Mouse (Mus musculus): ENCODE results near the gene Olfr773.
"Not testable (repeated sequence)": the region's sequence is repeated elsewhere in the genome, so short reads cannot be mapped to it uniquely, and the experiment has no call there.

Gene Olfr773

DNA sequence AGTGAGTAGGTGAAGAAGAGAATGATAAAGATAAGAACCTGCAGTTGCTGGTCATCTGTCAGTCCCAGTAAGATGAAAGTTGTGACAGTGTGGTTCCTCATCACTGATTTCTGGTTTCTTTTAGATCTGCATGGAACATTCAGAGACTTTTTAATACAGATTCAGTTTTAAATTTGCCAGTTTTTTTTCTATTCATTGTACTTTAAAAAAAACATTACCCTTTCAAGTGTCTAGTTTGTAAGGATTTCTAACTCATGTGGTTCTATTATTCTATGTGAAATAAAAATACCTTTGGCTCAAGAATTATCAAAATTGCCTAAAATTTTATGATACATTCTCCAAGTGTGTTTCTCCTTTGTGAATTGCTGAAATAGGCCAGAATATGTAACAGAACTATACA is at the start of gene Olfr773:
Olfr773 (minus strand) TSS at position 101 of the 400 bp plus-strand sequence.
- DNase-seq (ENCODE audit: low spot score in 2 of 2): not testable (repeated sequence)

DNA sequence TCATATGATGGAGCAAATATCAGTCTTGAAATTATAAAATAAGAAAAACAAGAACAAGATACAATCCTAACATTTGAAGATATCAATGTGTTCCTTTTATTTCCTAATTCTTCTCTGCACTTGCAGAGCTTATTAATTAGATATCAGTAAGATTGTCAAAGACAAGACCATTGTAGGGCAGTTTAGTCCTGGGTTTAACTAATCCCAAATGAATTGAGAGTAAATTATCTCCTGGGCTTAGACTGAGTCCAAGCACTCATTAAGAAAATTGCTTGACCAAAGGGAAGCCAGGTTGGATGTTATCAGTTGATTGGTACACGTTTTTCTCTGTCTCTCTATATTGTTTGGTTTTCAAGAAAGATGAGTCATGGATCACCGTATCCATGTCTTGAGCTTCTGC is 48.7 kb upstream of the Olfr773 start, which contains the start of gene Olfr774:
Olfr774 (plus strand) TSS at position 301 of the 400 bp plus-strand sequence.
- DNase-seq (ENCODE audit: low spot score in 2 of 2): no peak

DNA sequence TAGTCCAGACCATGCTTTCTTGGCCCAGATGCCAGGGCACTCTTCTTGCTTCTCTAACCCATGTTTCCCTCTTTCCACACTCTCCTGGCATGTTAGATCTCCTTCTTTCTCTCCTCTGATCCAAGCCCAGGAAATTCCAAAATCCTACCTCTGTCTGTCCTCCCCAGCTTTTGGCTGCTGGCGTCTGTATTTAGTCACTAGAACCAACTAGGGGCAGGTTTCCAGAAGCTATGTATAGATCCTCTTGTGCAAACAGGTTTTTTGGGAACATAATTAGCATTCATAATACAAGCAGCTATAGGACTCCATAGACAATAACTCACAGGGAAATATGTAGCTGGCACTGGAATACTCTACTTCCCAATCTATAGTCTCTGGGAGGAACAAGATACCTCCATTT is 43.5 kb upstream of the Olfr773 start:
- peak in 1 of 2 experiments; percentile 3 for DNase-seq (ENCODE audit: low spot score in 2 of 2)

DNA sequence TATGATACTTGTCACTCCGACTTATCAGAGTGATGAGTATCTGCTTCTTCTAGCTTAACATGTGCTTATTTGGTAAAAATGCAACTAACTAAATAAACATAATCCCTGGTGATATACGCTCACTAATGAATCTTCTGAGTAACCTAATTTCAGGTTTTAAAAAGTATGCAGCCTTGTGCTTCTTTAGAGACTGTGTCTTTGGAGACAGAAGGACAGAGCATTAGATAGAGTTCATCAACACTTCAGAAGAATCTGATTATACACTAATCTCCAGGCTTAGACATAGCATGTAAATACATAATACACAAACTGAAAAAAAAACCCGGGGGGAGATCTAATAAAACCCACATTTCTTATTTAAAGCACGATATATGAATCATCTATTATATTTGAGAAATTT is 9.4 kb downstream of the Olfr773 start, which contains the start of gene Olfr772:
Olfr772 (minus strand) TSS at position 101 of the 400 bp plus-strand sequence.
- not testable (repeated sequence) for DNase-seq (ENCODE audit: low spot score in 2 of 2)

DNA sequence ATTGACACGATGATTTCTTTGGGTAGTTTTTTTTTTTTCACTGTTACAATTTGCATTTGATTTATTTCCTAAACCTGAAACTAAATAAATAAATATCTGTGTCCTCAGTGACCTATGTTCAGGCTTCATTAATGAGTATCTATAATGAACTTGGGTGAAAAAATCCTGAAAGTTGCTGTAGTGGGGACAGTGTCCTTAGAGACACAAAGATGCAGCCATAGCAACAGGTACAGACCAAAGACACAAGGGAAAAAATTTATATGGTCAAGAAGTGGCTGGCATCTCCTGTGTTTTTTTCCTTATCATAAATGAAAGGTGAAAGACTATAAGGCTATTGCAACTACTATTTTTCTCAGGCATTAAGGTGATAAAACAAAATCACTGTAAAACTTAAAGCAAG is 22.6 kb downstream of the Olfr773 start, which contains the start of gene Olfr771:
Olfr771 (minus strand) TSS at position 101 of the 400 bp plus-strand sequence.
- DNase-seq (ENCODE audit: low spot score in 2 of 2): no peak

DNA sequence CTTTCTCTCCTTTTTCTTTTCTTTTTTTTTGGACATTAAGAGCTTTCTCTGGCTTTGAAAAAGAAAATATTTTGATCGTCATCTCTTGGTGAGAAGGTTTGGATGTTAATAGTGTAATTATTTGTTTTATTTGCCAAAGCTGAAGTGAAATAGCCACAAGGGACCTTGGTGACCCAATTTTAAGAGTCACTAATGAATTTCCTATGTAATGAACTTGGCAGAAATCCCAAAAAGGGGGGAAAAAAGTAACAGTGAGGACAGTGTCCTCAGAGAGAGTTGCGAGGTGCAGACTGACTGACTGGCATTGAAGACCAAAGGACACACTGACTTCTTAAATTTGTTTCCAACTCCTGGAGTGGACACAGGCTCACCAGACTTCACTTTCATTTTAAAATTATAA is 48.3 kb downstream of the Olfr773 start, which contains the start of gene Olfr770:
Olfr770 (minus strand) TSS at position 101 of the 400 bp plus-strand sequence.
- no peak for DNase-seq (ENCODE audit: low spot score in 2 of 2)
